Mouse (Mus musculus) macrophage (primary cell): Measurements from ENCODE around the gene Rab3il1. TPM values are rescaled to one million over a fixed set of nuclear protein-coding genes. Genes with fewer than 3 reads are reported as not detected.
"Not testable (repeated sequence)": the region's sequence is repeated elsewhere in the genome, so short reads cannot be mapped to it uniquely, and the experiment has no call there.

Source experiments
- H3K27ac ChIP-seq: fragments of 350-480 bp; formaldehyde crosslinking; 2 replicates; pipeline ENCODE4 v1.9.0; 2021
- H3K36me3 ChIP-seq: fragments of 350-480 bp; formaldehyde crosslinking; 2 replicates; pipeline ENCODE4 v1.9.0; 2021; ENCODE audit errors: inconsistent target
- H3K4me3 ChIP-seq: fragments of 350-480 bp; formaldehyde crosslinking; 2 replicates; pipeline ENCODE4 v1.9.0; 2021; ENCODE audit errors: inconsistent target
- H3K79me2 ChIP-seq: fragments of 350-480 bp; formaldehyde crosslinking; 2 replicates; pipeline ENCODE4 v1.9.0; 2021; ENCODE audit errors: inconsistent target
- WGBS: methylation state at CpG from one replicate; pipeline ENCODE4 v1.1.7; 2026; ENCODE audit warnings: inconsistent platforms; ENCODE audit not compliant: missing documents; 5-methylcytosine and 5-hydroxymethylcytosine counted together
- polyA plus RNA-seq: library from polyadenylated mRNA; stranded (reverse); fragments of 250-400 nt; gene quantifications from 3 replicates; pipeline ENCODE4 v1.2.4, GENCODE M21; 2018; ENCODE audit warnings: inconsistent platforms

Rab3il1 gene
- polyA plus RNA-seq, 1 experiment from 2014 or later: 97.7 TPM

DNA sequence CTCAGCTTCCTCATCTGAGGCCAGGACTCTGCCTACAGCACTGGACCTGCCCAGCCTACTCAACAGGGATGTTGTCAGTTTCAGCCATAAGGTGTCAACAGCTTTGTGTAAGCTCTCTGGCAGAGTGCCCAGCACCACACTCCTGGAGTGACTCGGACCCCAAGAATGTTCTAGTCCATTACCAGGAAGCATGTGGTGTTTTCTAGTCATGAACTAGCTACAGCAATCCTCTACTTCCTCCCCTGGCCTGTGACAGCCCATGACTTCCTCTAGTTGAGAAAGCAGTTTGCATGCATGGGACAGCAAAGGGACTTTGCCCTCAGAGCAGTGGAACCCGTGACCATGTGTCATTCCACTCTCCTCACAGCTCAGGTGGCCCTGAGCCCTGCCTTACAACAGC is 26.6 kb upstream of the Rab3il1 start:
- H3K36me3 ChIP-seq, H3K4me3 ChIP-seq: not testable (repeated sequence)
- Histone ChIP-seq H3K79me2 (peaks cover 27% of the 10 kb centered on the region), H3K27ac (peak overlapping the region; percentile 99)
- WGBS: 0% methylated on average over 2 of the region's 2 CpGs

DNA sequence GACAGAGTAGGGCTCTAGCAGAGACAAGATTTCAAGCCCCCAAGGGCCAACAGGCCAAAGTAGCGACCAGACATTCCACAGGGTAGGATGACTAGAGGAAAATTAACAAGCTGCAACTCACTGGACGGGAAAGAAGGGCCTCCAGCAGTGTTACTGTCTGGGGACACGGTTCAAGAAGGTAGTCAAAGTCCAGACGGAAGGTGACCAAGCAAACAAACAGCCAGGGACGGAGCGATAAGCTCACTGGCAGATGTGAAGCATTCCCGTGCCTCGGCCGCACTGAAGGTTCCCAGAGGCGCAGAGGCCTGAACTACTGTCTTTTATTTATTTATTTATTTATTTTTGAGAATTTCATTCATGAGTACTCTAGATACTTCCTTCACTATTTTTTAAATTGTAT is 24.4 kb upstream of the Rab3il1 start:
- WGBS: 99% methylated on average over 9 of the region's 10 CpGs
- no peak overlapping the region for H3K4me3 ChIP-seq
- H3K36me3 ChIP-seq: no peaks in the 10 kb centered on the region
- peaks cover 49% of the 10 kb centered on the region for H3K79me2 ChIP-seq
- peak overlapping the region; percentile 99 for H3K27ac ChIP-seq

- H3K4me3 ChIP-seq: no peak overlapping the region
- peaks cover 60% of the 10 kb centered on the region for H3K79me2 ChIP-seq
- H3K36me3 ChIP-seq: no peaks in the 10 kb centered on the region
- 6% methylated on average over 3 of the region's 5 CpGs for WGBS
- H3K27ac ChIP-seq: peak overlapping the region; percentile 99
Observed at GRCm38 (mm10) chr19:9978431-9978951, 23.0 kb upstream of the Rab3il1 start.

DNA sequence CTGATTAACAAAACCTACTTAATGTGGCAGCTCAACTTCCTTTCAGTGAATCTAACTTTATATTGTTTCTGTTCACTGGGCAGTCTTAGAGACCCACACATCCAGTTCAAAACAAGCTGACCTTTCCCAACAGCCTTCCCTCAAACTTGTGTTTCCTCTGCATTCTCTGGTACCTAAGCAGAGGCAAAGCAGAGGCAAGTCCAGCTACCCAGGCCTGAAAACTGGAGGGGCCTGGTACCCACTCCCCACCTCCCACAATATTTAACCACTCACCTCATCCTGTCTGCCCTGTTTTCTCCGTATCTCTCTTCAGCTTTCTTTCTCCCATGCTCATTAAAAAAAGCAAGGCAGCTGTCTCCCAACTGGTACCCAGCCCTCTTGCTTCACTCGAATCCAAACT is 22.3 kb upstream of the Rab3il1 start:
- Histone ChIP-seq H3K79me2 (peaks cover 67% of the 10 kb centered on the region), H3K36me3 (0 out of 2 replicates have a peak, but pooled peaks cover under 1% of the 10 kb centered on the region), H3K4me3 (no peak overlapping the region), H3K27ac (peak overlapping the region; percentile 99)
- 75% methylated on average over 2 of the region's 2 CpGs for WGBS

DNA sequence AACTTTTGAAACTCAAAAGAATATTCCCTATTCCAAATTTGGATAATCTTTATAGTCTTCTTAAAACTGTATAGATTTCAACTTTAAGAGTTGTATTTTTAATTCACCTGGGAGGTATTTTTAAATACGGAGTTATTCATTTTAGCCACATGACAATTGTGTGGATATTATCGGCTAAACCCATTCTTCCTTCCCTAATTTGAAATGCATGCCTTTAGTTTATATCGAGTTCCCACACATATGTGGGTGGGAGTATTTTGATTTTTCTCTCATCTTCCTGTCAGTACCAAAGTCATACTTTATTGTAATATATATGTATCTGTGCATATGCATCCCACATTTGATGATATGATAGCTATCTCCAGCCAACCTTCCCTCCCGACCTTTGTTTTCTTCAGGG is 21.2 kb upstream of the Rab3il1 start, which contains the start of gene Fth1:
Gene Fth1, plus strand, starts transcription at position 341 of the 400 bp plus-strand sequence.
- H3K79me2 ChIP-seq: peaks cover 78% of the 10 kb centered on the region
- peak within 1 kb of the TSS; percentile 99 for H3K27ac ChIP-seq
- H3K4me3 ChIP-seq: peak within 1 kb of the TSS; percentile 57; the same call in 1 of the 2 replicates
- H3K36me3 ChIP-seq: 0 out of 2 replicates have a peak, but pooled peaks cover 5% of the 10 kb centered on the region
- 33% methylated on average over 4 of the region's 4 CpGs for WGBS

DNA sequence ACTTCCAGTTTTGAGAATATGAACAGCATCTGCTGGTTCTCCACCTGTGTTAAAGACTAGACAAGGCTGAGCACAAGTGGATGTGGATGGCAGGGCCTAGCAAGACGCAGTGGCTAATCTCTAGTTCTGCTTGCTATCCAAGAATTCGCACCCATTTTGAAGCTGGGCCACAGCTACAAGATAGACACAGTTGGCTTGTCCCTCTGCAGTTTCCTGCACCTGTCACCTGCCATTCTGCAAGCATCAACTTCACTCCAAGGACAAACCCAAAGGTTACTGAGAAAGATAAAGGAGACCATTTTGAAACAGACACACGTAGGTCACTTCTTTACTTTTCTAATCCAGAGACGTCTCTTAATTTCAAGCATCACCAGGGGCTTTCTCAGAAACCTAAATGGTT is 19.8 kb upstream of the Rab3il1 start:
- Histone ChIP-seq H3K27ac (peak overlapping the region; percentile 99), H3K4me3 (peak overlapping the region; percentile 57), H3K36me3 (0 out of 2 replicates have a peak, but pooled peaks cover 5% of the 10 kb centered on the region), H3K79me2 (peaks cover 70% of the 10 kb centered on the region)
- WGBS: 89% methylated on average over 4 of the region's 4 CpGs

- Histone ChIP-seq H3K36me3 (0 out of 2 replicates have a peak, but pooled peaks cover 5% of the 10 kb centered on the region), H3K27ac (peak overlapping the region; percentile 99), H3K4me3 (peak overlapping the region; percentile 97), H3K79me2 (peaks cover 64% of the 10 kb centered on the region)
- WGBS: 2% methylated on average over 38 of the region's 59 CpGs
Observed at GRCm38 (mm10) chr19:9982151-9982851, 19.2 kb upstream of the Rab3il1 start.

DNA sequence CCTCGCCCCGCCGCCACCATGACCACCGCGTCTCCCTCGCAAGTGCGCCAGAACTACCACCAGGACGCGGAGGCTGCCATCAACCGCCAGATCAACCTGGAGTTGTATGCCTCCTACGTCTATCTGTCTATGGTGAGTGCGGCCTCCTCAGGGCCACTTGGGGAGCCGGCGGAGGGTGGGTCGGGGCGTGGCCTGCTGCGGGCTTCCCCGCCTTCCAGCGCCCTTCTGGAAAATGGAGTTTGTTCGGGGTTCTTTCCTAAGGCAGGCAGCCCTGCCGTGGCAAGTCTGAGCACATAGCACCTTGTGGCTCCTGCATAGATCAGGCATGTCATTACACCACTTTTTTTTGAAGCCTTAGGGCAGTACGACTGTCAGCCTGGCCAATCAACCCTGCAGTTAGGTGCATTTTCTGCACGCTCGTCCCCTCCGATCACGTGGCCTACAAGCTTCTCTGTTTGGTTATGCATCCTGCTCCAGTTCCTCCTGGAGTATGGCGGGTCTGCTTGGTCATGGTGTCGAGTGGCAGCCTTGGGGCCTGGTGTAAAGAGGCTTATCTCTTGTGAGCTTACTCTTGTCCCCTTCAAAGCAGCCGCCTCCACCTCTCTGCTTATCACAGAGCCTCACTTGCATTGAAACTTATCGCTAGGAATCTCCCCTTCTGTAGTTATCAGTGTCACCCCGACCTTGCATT is 18.5 kb upstream of the Rab3il1 start:
- Histone ChIP-seq H3K4me3 (peak overlapping the region; percentile 97), H3K79me2 (peaks cover 63% of the 10 kb centered on the region), H3K36me3 (0 out of 2 replicates have a peak, but pooled peaks cover 5% of the 10 kb centered on the region), H3K27ac (peak overlapping the region; percentile 94)
- WGBS: under 1% methylated on average over 19 of the region's 31 CpGs

- Histone ChIP-seq H3K79me2 (peaks cover 56% of the 10 kb centered on the region), H3K4me3 (peak overlapping the region; percentile 97), H3K36me3 (0 out of 2 replicates have a peak, but pooled peaks cover 5% of the 10 kb centered on the region), H3K27ac (peak overlapping the region; percentile 94)
- 17% methylated on average over 17 of the region's 20 CpGs for WGBS
Observed at GRCm38 (mm10) chr19:9984111-9985055, 17.1 kb upstream of the Rab3il1 start.

DNA sequence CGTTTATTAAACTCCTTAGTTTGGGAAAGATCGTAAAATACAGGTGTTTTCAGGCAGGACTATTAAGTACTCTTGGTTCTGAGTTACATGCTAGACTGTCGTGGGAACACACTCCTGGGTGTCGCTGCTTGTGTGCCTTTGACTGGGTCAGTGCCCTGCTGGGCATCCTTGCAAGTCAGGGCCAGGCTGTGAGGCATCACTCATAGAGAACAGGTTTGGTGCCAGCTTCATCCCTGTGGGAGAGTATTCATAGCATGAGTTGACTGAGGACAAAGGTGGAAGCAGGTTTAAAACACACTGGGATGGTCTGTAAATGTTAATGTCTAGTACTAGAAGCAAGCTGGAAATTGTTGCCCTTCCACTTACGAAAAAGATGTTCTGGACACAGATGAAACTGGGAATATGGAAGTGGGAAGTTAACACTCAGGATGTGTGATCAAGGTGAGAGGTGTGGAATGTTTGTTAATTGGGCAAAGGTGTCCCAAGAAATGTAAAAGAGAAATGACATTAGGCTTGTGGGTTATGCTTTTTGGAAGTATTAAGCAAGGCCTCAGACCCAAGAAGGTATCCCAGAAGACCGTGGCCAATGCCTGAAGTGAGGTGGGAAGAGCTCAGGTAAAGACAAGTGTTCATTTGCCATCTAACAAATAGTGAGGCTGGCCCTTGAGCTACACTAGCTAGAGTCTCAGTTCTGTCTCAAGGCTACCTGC is 16.1 kb upstream of the Rab3il1 start:
- Histone ChIP-seq H3K27ac (peak overlapping the region; percentile 94), H3K36me3 (0 out of 2 replicates have a peak, but pooled peaks cover 5% of the 10 kb centered on the region), H3K79me2 (peaks cover 46% of the 10 kb centered on the region), H3K4me3 (peak overlapping the region; percentile 97)
- WGBS: 96% methylated on average over 6 of the region's 6 CpGs

DNA sequence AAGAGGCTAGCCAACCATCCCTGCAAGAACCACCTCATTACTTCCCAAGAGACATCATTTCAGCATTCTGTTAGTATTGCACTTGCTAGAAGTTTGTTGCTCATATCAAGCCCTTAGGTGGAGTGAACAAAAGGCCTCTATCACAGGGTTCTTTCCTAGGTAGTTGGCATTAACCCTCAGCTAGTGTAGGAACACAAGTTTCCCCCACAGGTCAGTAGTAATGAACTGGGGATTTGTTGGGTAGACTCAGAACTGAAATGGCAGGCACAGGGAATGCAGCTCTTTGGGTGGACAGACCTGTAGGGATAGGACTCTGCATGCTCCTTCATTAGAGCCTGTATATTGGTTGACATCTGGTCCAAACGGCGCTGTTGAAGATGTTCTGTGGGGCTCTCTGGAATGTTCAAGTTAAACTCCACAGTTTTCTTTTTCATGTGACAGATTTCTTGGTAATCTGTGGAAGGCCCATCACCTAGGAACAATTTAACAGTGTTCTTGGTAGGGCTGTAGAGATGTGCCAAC is 15.5 kb upstream of the Rab3il1 start:
- WGBS: 85% methylated on average over 2 of the region's 2 CpGs
- H3K27ac ChIP-seq: peak overlapping the region; percentile 94
- H3K36me3 ChIP-seq: 0 out of 2 replicates have a peak, but pooled peaks cover 5% of the 10 kb centered on the region
- H3K79me2 ChIP-seq: peaks cover 40% of the 10 kb centered on the region
- no peak overlapping the region; the same call in 1 of the 2 replicates for H3K4me3 ChIP-seq

DNA sequence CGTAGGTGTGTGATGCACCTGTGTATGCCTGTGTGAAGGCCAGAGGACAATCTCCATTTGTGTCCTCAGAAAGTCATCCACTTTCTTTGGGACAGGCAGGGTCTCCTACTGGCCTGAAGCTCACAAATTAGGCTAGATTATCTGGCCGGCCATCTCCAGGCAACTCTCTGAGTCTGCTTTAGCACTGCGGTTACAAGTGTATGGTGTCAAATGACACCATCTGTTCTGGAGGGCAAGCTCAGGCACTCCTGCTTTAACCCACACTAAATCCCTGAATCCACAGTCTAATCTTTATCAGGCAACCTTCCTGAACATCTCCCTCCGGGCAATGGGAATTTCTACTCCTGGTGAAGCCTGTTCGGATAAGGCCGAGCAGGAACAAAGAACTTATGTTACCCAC is 14.3 kb upstream of the Rab3il1 start:
- Histone ChIP-seq H3K79me2 (peaks cover 28% of the 10 kb centered on the region), H3K4me3 (no peak overlapping the region), H3K36me3 (0 out of 2 replicates have a peak, but pooled peaks cover 5% of the 10 kb centered on the region), H3K27ac (peak overlapping the region; percentile 94; the same call in 1 of the 2 replicates)
- 75% methylated on average over 6 of the region's 6 CpGs for WGBS

DNA sequence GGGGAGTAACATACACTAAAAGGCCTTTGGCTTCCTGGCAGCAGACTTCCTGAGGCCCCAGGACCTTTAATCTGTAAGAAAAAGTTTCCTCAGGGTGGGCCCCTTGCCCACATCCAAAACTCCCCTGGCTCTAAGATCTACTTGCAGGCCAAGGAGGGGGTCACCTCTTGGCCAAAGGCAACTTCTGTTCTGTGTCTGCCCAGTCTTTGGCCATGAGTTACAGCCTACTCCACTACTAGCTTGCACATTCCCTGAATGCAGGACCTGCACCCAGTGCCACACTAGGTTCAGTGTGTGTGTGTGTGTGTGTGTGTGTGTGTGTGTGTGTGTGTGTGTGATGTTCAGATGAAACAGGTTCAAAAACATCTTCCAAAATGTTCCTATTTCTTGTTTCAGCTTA is 13.9 kb upstream of the Rab3il1 start:
- Histone ChIP-seq H3K27ac (peak overlapping the region; percentile 94; the same call in 1 of the 2 replicates), H3K36me3 (0 out of 2 replicates have a peak, but pooled peaks cover 5% of the 10 kb centered on the region), H3K4me3 (no peak overlapping the region), H3K79me2 (peaks cover 27% of the 10 kb centered on the region)
